Mouse (Mus musculus): ENCODE measurements around the gene Ccdc40. TPM values are rescaled to one million over a fixed set of nuclear protein-coding genes. Genes with fewer than 3 reads are reported as not detected.
"Not testable (repeated sequence)": the region's sequence is repeated elsewhere in the genome, so short reads cannot be mapped to it uniquely, and the experiment has no call there.

Gene Ccdc40
- total RNA-seq, 4 experiments from 2014 or later, result 1.3 TPM; not detected in 3

- no peak for DNase-seq (ENCODE audit: low spot score in 2 of 2)
These were observed 7.2 kb downstream of the Ccdc40 start for GRCm38 (mm10) chr11:119235596-119235995.

- DNase-seq (ENCODE audit: low spot score in 2 of 2), result no peak
These were observed 8.0 kb downstream of the Ccdc40 start for GRCm38 (mm10) chr11:119236354-119236753.

- DNase-seq (ENCODE audit: low spot score in 2 of 2), result no peak
These were observed 8.6 kb downstream of the Ccdc40 start for GRCm38 (mm10) chr11:119237007-119237406.

GRCm38 (mm10) chr11:119237568-119238304 is 9.4 kb downstream of the Ccdc40 start:
- no peak for DNase-seq (ENCODE audit: low spot score in 2 of 2)

DNA sequence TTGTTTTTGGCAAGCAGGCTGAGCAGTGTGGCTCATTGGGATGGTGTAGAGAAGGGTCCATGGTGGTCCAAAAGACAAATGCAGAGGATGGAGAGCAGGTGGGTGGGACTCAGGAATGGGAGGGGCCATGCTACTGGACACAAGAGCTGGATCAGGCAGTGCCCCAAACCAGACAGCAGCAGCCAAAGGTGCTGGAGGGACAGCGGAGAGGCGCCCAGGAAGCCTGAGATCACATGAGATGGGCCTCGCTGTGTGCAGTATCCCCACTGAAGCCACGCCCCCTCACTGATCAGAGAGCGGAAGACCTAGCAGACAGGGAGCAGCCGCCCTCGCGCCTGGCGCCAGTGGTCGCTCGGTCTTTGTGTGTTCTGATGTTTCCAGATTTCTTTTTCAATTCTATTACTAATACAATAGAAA is 9.9 kb downstream of the Ccdc40 start:
- no peak for DNase-seq (ENCODE audit: low spot score in 2 of 2)

GRCm38 (mm10) chr11:119239480-119239879 is 11.1 kb downstream of the Ccdc40 start:
- DNase-seq (ENCODE audit: low spot score in 2 of 2), result no peak

DNA sequence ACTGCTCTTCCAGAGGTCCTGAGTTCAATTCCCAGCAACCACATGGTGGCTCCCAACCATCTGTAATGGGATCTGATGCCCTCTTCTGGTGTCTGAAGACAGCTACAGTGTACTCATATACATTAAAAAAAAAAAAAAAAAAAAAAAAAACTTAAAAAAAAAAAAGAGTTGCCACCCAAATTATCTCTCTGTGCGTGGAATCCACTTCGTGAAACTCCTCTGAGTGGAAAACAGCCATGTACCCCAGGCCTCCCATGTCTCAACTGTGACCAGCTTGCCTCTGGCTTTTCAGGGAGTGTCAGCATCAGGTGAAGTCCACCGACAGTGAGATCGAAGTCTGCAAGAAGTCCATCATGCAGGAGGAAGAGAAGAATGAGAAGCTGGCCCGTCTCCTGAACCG is 17.2 kb downstream of the Ccdc40 start:
- not testable (repeated sequence) for DNase-seq (ENCODE audit: low spot score in 2 of 2)

DNA sequence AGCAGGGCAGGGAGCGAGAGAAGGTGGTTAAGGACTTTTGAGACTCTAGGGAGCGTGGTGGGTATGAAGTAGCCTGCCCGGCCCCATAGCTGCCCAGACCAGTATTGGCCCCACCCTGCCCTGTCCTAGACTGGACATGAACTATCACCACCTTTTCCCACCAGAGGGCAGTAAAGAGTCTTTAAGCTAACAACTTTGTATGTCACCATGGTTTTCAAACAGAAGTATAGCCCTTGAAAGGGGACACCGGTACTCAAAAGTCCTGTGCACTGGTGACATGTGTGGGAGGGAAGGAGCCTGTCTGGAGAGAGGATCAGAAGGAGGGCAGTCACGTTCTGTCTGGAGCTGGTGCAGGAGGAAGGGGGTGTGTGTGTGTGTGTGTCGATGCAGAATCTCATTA is 20.6 kb downstream of the Ccdc40 start:
- peak in 1 of 2 experiments; percentile 45 for DNase-seq (ENCODE audit: low spot score in 2 of 2)

DNA sequence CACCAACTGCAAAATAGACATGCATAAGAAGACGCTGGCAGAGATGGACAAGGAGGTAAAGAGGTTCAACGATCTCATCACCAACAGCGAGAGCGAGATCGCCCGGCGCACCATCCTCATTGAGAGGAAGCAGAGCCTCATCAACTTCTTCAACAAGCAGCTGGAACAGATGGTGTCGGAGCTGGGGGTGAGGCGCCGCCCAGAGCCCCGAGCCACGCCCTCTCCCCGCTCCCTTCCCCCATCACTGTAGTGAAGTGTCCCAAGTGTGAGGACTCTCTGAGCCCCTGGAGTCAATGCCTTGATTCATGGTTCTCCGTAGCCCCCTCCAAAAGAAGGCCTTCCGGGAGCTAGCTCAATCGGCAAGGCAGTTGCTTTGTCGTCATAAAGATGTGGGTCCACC is 22.6 kb downstream of the Ccdc40 start:
- DNase-seq (ENCODE audit: low spot score in 2 of 2), result no peak

- no peak for DNase-seq (ENCODE audit: low spot score in 2 of 2)
These were observed 24.6 kb downstream of the Ccdc40 start for GRCm38 (mm10) chr11:119252854-119253541.

GRCm38 (mm10) chr11:119256557-119256956 is 28.2 kb downstream of the Ccdc40 start:
- DNase-seq (ENCODE audit: low spot score in 2 of 2), result not testable (repeated sequence)

DNA sequence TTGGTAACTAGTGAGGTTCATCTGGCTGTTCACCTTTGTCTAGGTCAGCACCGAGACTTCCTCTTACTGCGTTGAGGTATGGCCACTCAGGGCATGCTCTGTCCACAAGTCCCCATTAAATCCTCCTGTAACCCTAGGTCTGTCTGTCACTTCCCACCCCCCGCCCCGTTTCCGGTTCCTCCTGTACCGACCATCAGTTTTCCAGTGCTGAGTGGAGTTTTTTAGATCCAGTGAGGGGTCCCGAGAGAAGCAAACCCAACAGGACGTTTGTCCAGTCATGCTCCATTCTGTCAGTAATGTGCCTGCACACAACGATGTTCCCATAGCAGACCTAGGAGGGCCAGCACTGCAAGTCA is 29.8 kb downstream of the Ccdc40 start:
- no peak for DNase-seq (ENCODE audit: low spot score in 2 of 2)

DNA sequence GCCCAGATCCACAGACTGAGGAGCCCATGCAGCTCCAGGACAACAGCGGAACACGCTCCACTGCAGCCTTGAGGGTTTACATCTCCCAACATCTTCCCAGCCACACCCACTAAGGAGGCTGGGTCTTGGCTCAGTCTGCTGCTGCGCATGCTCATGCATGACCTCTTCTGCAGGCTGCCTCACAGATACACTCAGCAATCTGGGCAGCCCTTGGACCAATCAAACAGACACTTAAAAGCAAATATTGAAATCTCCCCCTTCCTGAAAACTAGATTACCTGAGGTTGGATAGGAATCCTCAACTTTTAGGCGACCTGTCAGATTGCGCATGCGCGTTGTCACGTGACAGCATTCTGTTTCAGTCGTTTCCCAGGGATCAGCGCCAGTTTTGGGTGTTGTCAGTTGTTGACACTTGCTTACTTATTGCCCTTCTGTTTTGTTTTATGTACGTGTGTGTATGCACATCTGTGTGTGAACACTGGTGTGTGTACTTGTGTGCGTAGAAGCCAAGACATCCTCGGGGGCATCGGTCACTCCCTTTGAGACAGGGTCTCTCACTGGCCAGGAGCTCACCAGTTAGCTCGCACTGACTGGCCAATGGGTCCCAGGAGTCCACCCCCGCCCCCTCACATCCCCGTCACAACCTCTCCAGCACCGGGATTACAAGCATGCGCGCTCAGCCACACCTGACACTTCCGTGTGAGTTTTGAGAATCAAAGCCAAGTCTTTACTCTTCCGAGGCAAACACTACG is 30.4 kb downstream of the Ccdc40 start:
- DNase-seq (ENCODE audit: low spot score in 2 of 2), result peak; percentile 52 to 55

DNA sequence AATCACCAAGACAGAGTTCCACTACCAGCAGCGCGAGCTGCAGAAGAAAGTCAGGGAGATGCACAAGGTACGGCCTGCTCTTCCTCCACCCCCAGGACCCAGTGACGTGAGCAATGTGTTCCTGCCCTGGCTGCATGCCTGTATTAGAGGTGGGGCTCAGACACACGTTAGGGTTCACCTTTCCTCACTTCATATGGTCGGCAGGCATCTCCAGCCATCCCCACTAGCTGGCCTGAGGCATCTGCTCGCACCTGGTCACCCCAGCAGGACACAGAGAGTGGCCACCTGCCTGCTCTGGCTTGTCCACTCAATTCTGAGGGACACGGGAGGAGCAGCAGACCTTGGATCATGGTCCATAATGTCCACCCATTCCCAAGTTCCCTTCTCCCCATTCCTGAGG is 31.6 kb downstream of the Ccdc40 start:
- DNase-seq (ENCODE audit: low spot score in 2 of 2), result no peak

DNA sequence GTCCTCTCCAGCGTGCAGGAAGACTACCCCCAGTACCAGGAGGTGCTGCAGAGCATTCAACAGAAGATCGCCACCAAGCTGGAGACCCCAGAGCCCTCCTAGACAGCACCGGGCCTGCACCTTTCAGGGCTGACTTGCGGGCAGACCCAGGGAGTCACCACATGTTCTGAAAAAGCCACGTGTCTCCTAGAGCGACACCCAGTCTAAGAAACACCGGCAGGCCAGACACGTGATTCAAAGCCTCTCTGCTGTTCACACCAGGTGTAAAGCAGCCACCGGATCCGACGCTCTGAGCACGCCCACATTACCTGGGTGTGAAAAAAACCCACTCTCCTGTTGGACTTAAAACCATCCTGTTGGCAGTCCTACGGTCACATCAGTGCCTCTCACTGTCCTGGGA is 36.0 kb downstream of the Ccdc40 start:
- no peak for DNase-seq (ENCODE audit: low spot score in 2 of 2)

DNA sequence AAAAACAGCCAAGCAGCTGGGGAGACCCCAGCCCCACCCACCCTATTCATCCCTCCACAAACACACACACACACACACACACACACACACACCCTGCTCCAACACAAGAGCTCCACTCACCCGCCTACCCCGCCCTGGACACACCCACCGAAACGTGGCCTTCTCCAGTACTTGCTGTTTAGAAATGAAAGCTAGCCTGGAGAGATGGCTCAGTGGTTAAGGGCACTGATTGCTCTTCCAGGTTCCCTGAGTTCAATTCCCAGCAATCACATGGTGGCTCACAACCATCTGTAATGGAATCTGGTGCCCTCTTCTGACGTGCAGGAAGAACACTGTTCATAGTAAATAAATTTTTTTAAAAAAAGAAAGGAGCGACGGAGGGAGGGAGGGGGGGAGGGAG is 37.4 kb downstream of the Ccdc40 start:
- DNase-seq (ENCODE audit: low spot score in 2 of 2), result no peak

- peak in 1 of 2 experiments; percentile 59 for DNase-seq (ENCODE audit: low spot score in 2 of 2)
These were observed 38.9 kb downstream of the Ccdc40 start for GRCm38 (mm10) chr11:119267241-119267674.

DNA sequence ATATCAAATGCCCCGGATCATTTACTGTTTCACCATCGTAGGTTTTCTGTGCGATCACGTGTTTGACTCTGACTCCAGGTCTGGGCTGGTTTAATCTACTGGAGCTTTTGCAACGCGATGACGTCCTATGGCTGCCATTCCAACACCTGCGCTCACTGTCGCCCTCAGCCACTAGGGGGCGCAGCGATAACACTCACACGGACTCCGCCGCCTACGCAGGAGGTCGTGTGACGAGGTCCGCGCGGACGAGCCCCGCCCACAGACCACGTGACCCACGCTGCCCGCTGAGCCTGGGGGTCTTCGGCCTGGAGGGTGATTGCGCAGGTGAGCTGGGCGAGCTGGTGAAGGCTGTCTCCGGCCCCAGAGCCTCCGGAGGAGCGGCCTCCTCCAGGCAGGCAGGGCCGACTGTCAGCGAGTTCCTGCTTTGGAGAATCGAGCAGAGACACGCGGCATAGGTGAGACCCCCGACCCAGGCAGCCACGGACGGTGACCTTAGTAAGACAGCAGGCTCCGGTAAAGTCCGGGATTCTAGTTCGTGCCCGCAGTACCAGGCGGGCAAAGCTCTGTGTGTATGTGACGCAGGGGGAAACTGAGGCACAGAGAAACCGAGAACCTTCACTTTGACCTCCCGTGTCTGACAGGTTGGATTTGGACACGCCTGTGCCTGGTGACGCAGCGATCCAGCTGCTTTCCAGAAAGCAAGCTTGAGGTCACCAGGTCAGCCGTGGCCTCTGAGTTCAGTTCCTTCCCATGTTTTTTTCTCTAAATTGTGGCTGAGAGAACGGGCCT is 39.6 kb downstream of the Ccdc40 start, which contains the start of gene Gaa:
TSS of gene Gaa (plus strand) at position 120 of the 789 bp plus-strand sequence.
- DNase-seq (ENCODE audit: low spot score in 2 of 2), result peak; percentile 93 to 94

DNA sequence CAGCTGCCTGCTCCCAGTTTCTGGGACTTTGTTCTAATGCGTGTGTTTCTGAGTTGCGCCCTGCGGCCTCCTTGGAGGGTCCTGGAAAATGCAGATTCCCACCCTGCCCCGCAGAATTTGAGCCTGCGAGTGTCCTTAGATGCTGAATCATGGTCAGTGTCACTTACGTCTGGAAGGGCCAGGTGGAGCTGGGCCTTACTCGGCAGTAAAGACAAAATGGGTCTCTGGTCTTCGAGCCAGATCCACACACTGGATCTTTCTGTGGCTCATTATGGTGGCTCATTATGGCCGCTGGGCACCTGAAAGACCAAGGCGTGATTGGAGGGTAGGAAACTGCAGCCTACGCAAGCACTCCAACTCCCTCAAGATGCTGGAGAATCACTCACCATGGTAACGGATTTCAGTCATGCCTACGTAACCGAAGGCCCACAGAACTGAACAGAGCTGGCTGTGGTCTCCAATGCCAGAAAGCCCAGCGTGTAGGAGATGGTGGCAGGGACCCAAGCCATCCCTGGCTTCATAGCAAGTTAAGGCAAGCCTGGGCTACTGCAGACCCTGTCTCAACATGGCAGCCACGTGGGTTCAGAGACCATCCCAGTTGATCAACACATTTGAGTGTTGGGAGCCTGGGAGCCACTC is 40.3 kb downstream of the Ccdc40 start:
- no peak for DNase-seq (ENCODE audit: low spot score in 2 of 2)

- not testable (repeated sequence) for DNase-seq (ENCODE audit: low spot score in 2 of 2)
These were observed 44.1 kb downstream of the Ccdc40 start for GRCm38 (mm10) chr11:119272492-119272891.
